Mouse (Mus musculus) right cerebral cortex, postnatal 25 days (tissue): ENCODE results near the gene Uvrag.

ENCODE experiments used
- DNase-seq: peaks from one replicate; pipeline ENCODE4 v3.0.0; 2022

The Uvrag gene

GRCm38 (mm10) chr7:99014620-99015019 lies 126.3 kb downstream of the Uvrag start:
- DNase-seq: no peak

- no peak for DNase-seq
Observed at GRCm38 (mm10) chr7:99007506-99008354, 133.2 kb downstream of the Uvrag start.

GRCm38 (mm10) chr7:99003231-99003630 lies 137.7 kb downstream of the Uvrag start:
- no peak for DNase-seq

GRCm38 (mm10) chr7:98998722-98999121 lies 142.2 kb downstream of the Uvrag start:
- DNase-seq: no peak

GRCm38 (mm10) chr7:98997760-98998159 lies 143.2 kb downstream of the Uvrag start:
- no peak for DNase-seq

GRCm38 (mm10) chr7:98996791-98997190 lies 144.2 kb downstream of the Uvrag start:
- no peak for DNase-seq

GRCm38 (mm10) chr7:98995126-98995727 lies 145.7 kb downstream of the Uvrag start:
- no peak for DNase-seq

- DNase-seq: no peak
Observed at GRCm38 (mm10) chr7:98994137-98994536, 146.8 kb downstream of the Uvrag start.

- no peak for DNase-seq
Observed at GRCm38 (mm10) chr7:98993395-98993794, 147.5 kb downstream of the Uvrag start.

GRCm38 (mm10) chr7:98991204-98991761 lies 149.7 kb downstream of the Uvrag start:
- no peak for DNase-seq

- DNase-seq: no peak
Observed at GRCm38 (mm10) chr7:98990510-98990909, 150.4 kb downstream of the Uvrag start.

- no peak for DNase-seq
Observed at GRCm38 (mm10) chr7:98986962-98987441, 153.9 kb downstream of the Uvrag start.

- no peak for DNase-seq
Observed at GRCm38 (mm10) chr7:98985935-98986334, 155.0 kb downstream of the Uvrag start.

GRCm38 (mm10) chr7:98985489-98985888 lies 155.5 kb downstream of the Uvrag start:
- no peak for DNase-seq

GRCm38 (mm10) chr7:98984319-98984718 lies 156.6 kb downstream of the Uvrag start:
- no peak for DNase-seq

GRCm38 (mm10) chr7:98983058-98983457 lies 157.9 kb downstream of the Uvrag start:
- DNase-seq: no peak

- DNase-seq: no peak
Observed at GRCm38 (mm10) chr7:98981423-98981822, 159.5 kb downstream of the Uvrag start.

GRCm38 (mm10) chr7:98976839-98977457 lies 164.0 kb downstream of the Uvrag start:
- no peak for DNase-seq

- DNase-seq: no peak
Observed at GRCm38 (mm10) chr7:98974590-98974989, 166.4 kb downstream of the Uvrag start.

- no peak for DNase-seq
Observed at GRCm38 (mm10) chr7:98970721-98971120, 170.2 kb downstream of the Uvrag start.

GRCm38 (mm10) chr7:98968741-98969395 lies 172.1 kb downstream of the Uvrag start:
- no peak for DNase-seq

GRCm38 (mm10) chr7:98968082-98968674 lies 172.8 kb downstream of the Uvrag start:
- peak; percentile 23 for DNase-seq
